Mouse (Mus musculus) natural killer cell, adult 2 months (primary cell): ENCODE measurements around the gene Pex26.

Experiments used
- DNase-seq, 2 experiments: peaks; one replicate each; pipeline ENCODE4 v3.0.0; 2022; ENCODE audit warnings: low spot score in 2 of 2

The Pex26 gene

GRCm38 (mm10) chr6:121209584-121209983, 26.1 kb downstream of the Pex26 start:
- DNase-seq: no peak

- DNase-seq: peak; percentile 40 to 51
These were observed 26.9 kb downstream of the Pex26 start, which contains the start of gene Tuba8 for GRCm38 (mm10) chr6:121210149-121210925. Gene Tuba8, plus strand, starts transcription at chr6:121210696.

GRCm38 (mm10) chr6:121210926-121211289, 27.4 kb downstream of the Pex26 start:
- DNase-seq: no peak

- DNase-seq: no peak
These were observed 28.3 kb downstream of the Pex26 start for GRCm38 (mm10) chr6:121211743-121212142.

- DNase-seq: no peak
These were observed 29.5 kb downstream of the Pex26 start for GRCm38 (mm10) chr6:121212988-121213387.

GRCm38 (mm10) chr6:121214221-121214620, 30.8 kb downstream of the Pex26 start:
- DNase-seq: no peak

GRCm38 (mm10) chr6:121214667-121215330, 31.3 kb downstream of the Pex26 start:
- DNase-seq: peak; percentile 22 to 42

- DNase-seq: no peak
These were observed 31.9 kb downstream of the Pex26 start for GRCm38 (mm10) chr6:121215336-121215735.

GRCm38 (mm10) chr6:121215896-121216295, 32.4 kb downstream of the Pex26 start:
- no peak for DNase-seq

GRCm38 (mm10) chr6:121216589-121217255, 33.3 kb downstream of the Pex26 start:
- DNase-seq: no peak

- no peak for DNase-seq
These were observed 34.5 kb downstream of the Pex26 start for GRCm38 (mm10) chr6:121218002-121218401.

GRCm38 (mm10) chr6:121219406-121219805, 35.9 kb downstream of the Pex26 start:
- DNase-seq: no peak

GRCm38 (mm10) chr6:121220181-121220580, 36.7 kb downstream of the Pex26 start:
- DNase-seq: no peak

GRCm38 (mm10) chr6:121221876-121222597, 38.6 kb downstream of the Pex26 start:
- no peak for DNase-seq

- DNase-seq: no peak
These were observed 39.5 kb downstream of the Pex26 start for GRCm38 (mm10) chr6:121223001-121223400.

- no peak for DNase-seq
These were observed 40.6 kb downstream of the Pex26 start for GRCm38 (mm10) chr6:121224067-121224466.

GRCm38 (mm10) chr6:121224993-121225392, 41.5 kb downstream of the Pex26 start:
- DNase-seq: no peak

GRCm38 (mm10) chr6:121226043-121226442, 42.6 kb downstream of the Pex26 start:
- peak in 1 of 2 experiments; percentile 40 for DNase-seq

GRCm38 (mm10) chr6:121226744-121227143, 43.3 kb downstream of the Pex26 start:
- DNase-seq: no peak

GRCm38 (mm10) chr6:121228421-121228820, 45.0 kb downstream of the Pex26 start:
- no peak for DNase-seq

- DNase-seq: no peak
These were observed 49.2 kb downstream of the Pex26 start for GRCm38 (mm10) chr6:121232652-121233051.

GRCm38 (mm10) chr6:121236386-121236785, 52.9 kb downstream of the Pex26 start:
- DNase-seq: no peak
